Mouse (Mus musculus) CH12.LX (cell line): Measurements from ENCODE around the gene Psmb9. TPM values are rescaled to one million over a fixed set of nuclear protein-coding genes. Genes with fewer than 3 reads are reported as not detected.

Source experiments
- DNase-seq: peaks from one replicate; pipeline ENCODE4 v3.0.0-alpha.2; 2013; ENCODE audit errors: extremely low read depth
- H3K27ac ChIP-seq: 2 replicates; pipeline ENCODE4 v1.5.1; 2012; ENCODE audit warnings: low read depth, mild to moderate bottlenecking, control low read depth, moderate library complexity; ENCODE audit not compliant: insufficient read depth
- H3K27me3 ChIP-seq: replicated peaks from 2 replicates; pipeline ENCODE3; 2012; ENCODE audit warnings: inconsistent platforms
- H3K36me3 ChIP-seq, 2 experiments: replicated peaks in 1 of 2; 2 replicates each; pipeline versions ENCODE3 to v1.6.1; 2012; ENCODE audit warnings: inconsistent platforms in 1 of 2, low read length in 1 of 2, mild to moderate bottlenecking in 1 of 2, mixed read lengths in 1 of 2, moderate library complexity in 1 of 2; ENCODE audit not compliant: control insufficient read depth in 1 of 2, insufficient read depth in 1 of 2
- H3K4me1 ChIP-seq, 2 experiments: 2 replicates each; pipeline ENCODE4 v1.6.1; 2012; ENCODE audit warnings: inconsistent platforms in 1 of 2, moderate library complexity in 1 of 2; ENCODE audit not compliant: insufficient read depth in 2 of 2, control insufficient read depth in 1 of 2
- H3K4me2 ChIP-seq: 2 replicates; pipeline ENCODE4 v1.6.1; 2012; ENCODE audit warnings: low read depth, mild to moderate bottlenecking, control low read depth; ENCODE audit not compliant: poor library complexity, insufficient read depth, severe bottlenecking
- H3K4me3 ChIP-seq, 3 experiments: fragments of 150-350 bp in 1 of 3; sonication (generic) in 1 of 3; replicated peaks in 1 of 3; 2 replicates each; pipeline versions ENCODE3 to v1.5.1; 2011 to 2012; ENCODE audit warnings: low read depth in 2 of 3, low read length in 2 of 3, mild to moderate bottlenecking in 2 of 3, moderate library complexity in 2 of 3, control low read depth in 1 of 3, improper control_type of control experiment in 1 of 3, inconsistent platforms in 1 of 3, mixed read lengths in 1 of 3; ENCODE audit not compliant: poor library complexity in 1 of 3
- H3K79me2 ChIP-seq: replicated peaks from 2 replicates; pipeline ENCODE4 v1.6.1; 2012; ENCODE audit warnings: mild to moderate bottlenecking, moderate library complexity; ENCODE audit not compliant: control insufficient read depth, poor library complexity, insufficient read depth, severe bottlenecking; ENCODE audit errors: extremely low read depth
- H3K9ac ChIP-seq: 2 replicates; pipeline ENCODE4 v1.6.1; 2012; ENCODE audit warnings: low read depth, mild to moderate bottlenecking, control low read depth, moderate library complexity; ENCODE audit not compliant: insufficient read depth
- H3K9me3 ChIP-seq: replicated peaks from 2 replicates; pipeline ENCODE3; 2012; ENCODE audit warnings: low read length, inconsistent platforms, mixed read lengths
- BHLHE40 ChIP-seq: IDR thresholded peaks from 2 replicates; pipeline ENCODE4 v1.6.1; 2011; ENCODE audit warnings: mild to moderate bottlenecking, low read depth, low read length, improper control_type of control experiment
- CHD2 ChIP-seq: IDR thresholded peaks from 2 replicates; pipeline ENCODE4 v1.6.1; 2011; ENCODE audit warnings: low read length, improper control_type of control experiment
- CTCF ChIP-seq, 2 experiments: IDR thresholded peaks in 1 of 2; conservative IDR thresholded peaks in 1 of 2; 2 replicates each; pipeline ENCODE4 v1.5.1; 2011 to 2012; ENCODE audit warnings: low read depth in 2 of 2, low read length in 2 of 2, improper control_type of control experiment in 1 of 2, inconsistent platforms in 1 of 2, mild to moderate bottlenecking in 1 of 2, moderate library complexity in 1 of 2
- ELF1 ChIP-seq: IDR thresholded peaks from 2 replicates; pipeline ENCODE4 v1.6.1; 2014; ENCODE audit warnings: low read depth, mild to moderate bottlenecking, inconsistent platforms, low read length, improper control_type of control experiment
- EP300 ChIP-seq: IDR thresholded peaks from 2 replicates; pipeline ENCODE4 v1.6.1; 2011; ENCODE audit warnings: low read length, improper control_type of control experiment
- GABPA ChIP-seq: IDR thresholded peaks from 2 replicates; pipeline ENCODE4 v1.6.1; 2012; ENCODE audit warnings: low read depth, low read length, improper control_type of control experiment, inconsistent platforms; ENCODE audit not compliant: insufficient replicate concordance
- IRF4 ChIP-seq: IDR thresholded peaks from 2 replicates; pipeline ENCODE4 v1.6.1; 2014; ENCODE audit warnings: low read depth, mild to moderate bottlenecking, inconsistent platforms, low read length, improper control_type of control experiment
- KAT2A ChIP-seq: IDR thresholded peaks from 2 replicates; pipeline ENCODE4 v1.6.1; 2012; ENCODE audit warnings: low read length, improper control_type of control experiment, inconsistent platforms; ENCODE audit not compliant: insufficient replicate concordance
- MAFK ChIP-seq: IDR thresholded peaks from 2 replicates; pipeline ENCODE4 v1.6.1; 2011; ENCODE audit warnings: low read length, improper control_type of control experiment; ENCODE audit not compliant: insufficient replicate concordance
- MAZ ChIP-seq: IDR thresholded peaks from 2 replicates; pipeline ENCODE4 v1.6.1; 2012; ENCODE audit warnings: low read depth, mild to moderate bottlenecking, inconsistent platforms, low read length, improper control_type of control experiment, moderate library complexity
- MYC ChIP-seq: IDR thresholded peaks from 2 replicates; pipeline ENCODE4 v1.6.1; 2011; ENCODE audit warnings: low read depth, mild to moderate bottlenecking, improper control_type of control experiment, low read length
- NELFE ChIP-seq: IDR thresholded peaks from 2 replicates; pipeline ENCODE4 v1.6.1; 2011; ENCODE audit warnings: low read depth, low read length, improper control_type of control experiment
- PAX5 ChIP-seq: IDR thresholded peaks from 2 replicates; pipeline ENCODE4 v1.6.1; 2012; ENCODE audit warnings: low read length, inconsistent platforms, mixed read lengths
- POLR2A ChIP-seq: IDR thresholded peaks from 2 replicates; pipeline ENCODE4 v1.6.1; 2011; ENCODE audit warnings: low read depth, mild to moderate bottlenecking, improper control_type of control experiment, low read length
- RAD21 ChIP-seq: IDR thresholded peaks from 2 replicates; pipeline ENCODE4 v1.6.1; 2011; ENCODE audit warnings: low read depth, mild to moderate bottlenecking, low read length, improper control_type of control experiment, moderate library complexity
- RCOR1 ChIP-seq: conservative IDR thresholded peaks from 2 replicates; pipeline ENCODE4 v1.6.1; 2012; ENCODE audit warnings: low read depth, mild to moderate bottlenecking, inconsistent platforms, low read length, improper control_type of control experiment
- SMC3 ChIP-seq: IDR thresholded peaks from 2 replicates; pipeline ENCODE4 v1.6.1; 2011; ENCODE audit warnings: low read depth, low read length, improper control_type of control experiment
- TBP ChIP-seq: conservative IDR thresholded peaks from 2 replicates; pipeline ENCODE4 v1.6.1; 2011; ENCODE audit warnings: low read depth, low read length, improper control_type of control experiment
- TCF12 ChIP-seq: IDR thresholded peaks from 2 replicates; pipeline ENCODE4 v1.6.1; 2014; ENCODE audit warnings: low read depth, mild to moderate bottlenecking, inconsistent platforms, low read length, improper control_type of control experiment
- UBTF ChIP-seq: IDR thresholded peaks from 2 replicates; pipeline ENCODE4 v1.6.1; 2012; ENCODE audit warnings: low read depth, mild to moderate bottlenecking, inconsistent platforms, low read length, improper control_type of control experiment, moderate library complexity
- USF1 ChIP-seq: IDR thresholded peaks from 2 replicates; pipeline ENCODE4 v1.6.1; 2014; ENCODE audit warnings: low read depth, mild to moderate bottlenecking, inconsistent platforms, low read length, improper control_type of control experiment
- ZC3H11A ChIP-seq: IDR thresholded peaks from 2 replicates; pipeline ENCODE4 v1.6.1; 2012; ENCODE audit warnings: low read depth, mild to moderate bottlenecking, inconsistent platforms, low read length, improper control_type of control experiment
- ZKSCAN1 ChIP-seq: IDR thresholded peaks from 2 replicates; pipeline ENCODE4 v1.6.1; 2012; ENCODE audit warnings: low read depth, inconsistent platforms, low read length, improper control_type of control experiment, borderline replicate concordance
- ZMIZ1 ChIP-seq: IDR thresholded peaks from 2 replicates; pipeline ENCODE4 v1.6.1; 2012; ENCODE audit warnings: low read depth, mild to moderate bottlenecking, inconsistent platforms, low read length, improper control_type of control experiment
- ZNF384 ChIP-seq: IDR thresholded peaks from 2 replicates; pipeline ENCODE4 v1.6.1; 2012; ENCODE audit warnings: low read depth, low read length, improper control_type of control experiment, inconsistent platforms
- dilution Hi-C: fragments of 300-500 bp; cut with MboI; formaldehyde crosslinking; loops from 2 replicates; pipeline ENCODE4 v1.14.3; 2020; ENCODE audit warnings: low sequenced_read_pairs; ENCODE audit not compliant: extremely low pct_unique_long_range_greater_than_20kb, extremely low pct_ligation_motif_present
- in situ Hi-C: fragments of 300-500 bp; cut with MboI; formaldehyde crosslinking; loops from 3 replicates; pipeline ENCODE4 v1.14.3; 2019; ENCODE audit warnings: low sequenced_read_pairs, low pct_ligation_motif_present, low pct_unique_long_range_greater_than_20kb, mixed read lengths
- polyA plus RNA-seq: library from polyadenylated mRNA; unstranded; fragments of >175 nt; gene quantifications from 2 replicates; pipeline ENCODE4 v1.2.1, GENCODE M21; 2012; ENCODE audit warnings: low read depth; ENCODE audit not compliant: insufficient read length
- total RNA-seq, 2 experiments: library from RNA; depleted of rRNA; stranded (reverse); fragments of 300-350 nt in 1 of 2; fragments of >200 nt in 1 of 2; gene quantifications; 2 replicates each; pipeline ENCODE4 v1.2.3; 2012 to 2014

The Psmb9 gene
- total and polyA plus RNA-seq, 3 experiments: 159 to 435 (median 192) TPM

- TF ChIP-seq MAFK: no peak
- no peak for TF ChIP-seq EP300
- TF ChIP-seq IRF4: peak; percentile 5; the same call in 1 of the 2 replicates
- no peak for TF ChIP-seq CHD2
- 0 out of 2 replicates have a peak, but pooled peaks have one; percentile 12 for TF ChIP-seq TCF12
- no peak for TF ChIP-seq MAZ
- TF ChIP-seq ZKSCAN1: no peak
- TF ChIP-seq, all 38 proteins: peak for 15
Measured at GRCm38 (mm10) chr17:34170877-34171498, 16.6 kb downstream of the Psmb9 start (continued).

- Histone ChIP-seq H3K4me2 (no peak overlapping the region), H3K4me1 (peaks cover 6 to 19% of the 10 kb centered on the region in 2 experiments), H3K36me3 (peaks cover 0 to 2% of the 10 kb centered on the region in 2 experiments), H3K4me3 (no peak overlapping the region), H3K9ac (no peak overlapping the region), H3K9me3 (peaks cover 13% of the 10 kb centered on the region), H3K27me3 (no peaks in the 10 kb centered on the region), H3K27ac (no peak overlapping the region), H3K79me2 (no peaks in the 10 kb centered on the region)
- in situ Hi-C loops: no loop called here
- no peak for TF ChIP-seq UBTF
- no peak for TF ChIP-seq ZMIZ1
- no peak for TF ChIP-seq BHLHE40
- TF ChIP-seq TBP: no peak
- TF ChIP-seq POLR2A: no peak
- no peak for DNase-seq
- dilution Hi-C loops: no loop called here
Measured at GRCm38 (mm10) chr17:34170487-34170876, 17.1 kb downstream of the Psmb9 start.

- Histone ChIP-seq H3K27ac (no peak overlapping the region), H3K4me1 (peaks cover 3 to 15% of the 10 kb centered on the region in 2 experiments), H3K79me2 (no peaks in the 10 kb centered on the region; the same call in 1 of the 2 replicates), H3K27me3 (no peaks in the 10 kb centered on the region), H3K36me3 (peaks cover 0 to 2% of the 10 kb centered on the region in 2 experiments), H3K9ac (no peak overlapping the region), H3K9me3 (peaks cover 15% of the 10 kb centered on the region), H3K4me2 (no peak overlapping the region), H3K4me3 (no peak overlapping the region)
- DNase-seq: peak; percentile 69
- dilution Hi-C loops (no loop called here), in situ Hi-C loops (no loop called here)
- no peak for TF ChIP-seq TBP
- peak; percentile 86 for TF ChIP-seq SMC3
- TF ChIP-seq USF1: no peak
- no peak for TF ChIP-seq PAX5
- no peak for TF ChIP-seq EP300
- TF ChIP-seq MAZ: 0 out of 2 replicates have a peak, but pooled peaks have one; percentile 35
- no peak for TF ChIP-seq ZKSCAN1
- TF ChIP-seq GABPA: no peak
- TF ChIP-seq RAD21: peak; percentile 83
- TF ChIP-seq RCOR1: no peak
- no peak for TF ChIP-seq ELF1
- no peak for TF ChIP-seq TCF12
- peak; percentile 70 for TF ChIP-seq ZC3H11A
- peak in 1 of 2 experiments; percentile 87; a peak in 3 of 4 replicates for TF ChIP-seq CTCF (conservative IDR thresholded peaks at IDR 0.05 in 1 of 2, IDR thresholded peaks at IDR 0.05 in 1 of 2; ENCODE audit: low read depth in 2 of 2, low read length in 2 of 2)
- TF ChIP-seq ZMIZ1: no peak
- no peak for TF ChIP-seq ZNF384
- no peak for TF ChIP-seq KAT2A
- TF ChIP-seq NELFE: no peak; the same call in 1 of the 2 replicates
- TF ChIP-seq MYC: no peak
Measured at GRCm38 (mm10) chr17:34169279-34169678, 18.3 kb downstream of the Psmb9 start.
